Mouse (Mus musculus): Measurements from ENCODE around the gene Ddx23.

Gene Ddx23

DNA sequence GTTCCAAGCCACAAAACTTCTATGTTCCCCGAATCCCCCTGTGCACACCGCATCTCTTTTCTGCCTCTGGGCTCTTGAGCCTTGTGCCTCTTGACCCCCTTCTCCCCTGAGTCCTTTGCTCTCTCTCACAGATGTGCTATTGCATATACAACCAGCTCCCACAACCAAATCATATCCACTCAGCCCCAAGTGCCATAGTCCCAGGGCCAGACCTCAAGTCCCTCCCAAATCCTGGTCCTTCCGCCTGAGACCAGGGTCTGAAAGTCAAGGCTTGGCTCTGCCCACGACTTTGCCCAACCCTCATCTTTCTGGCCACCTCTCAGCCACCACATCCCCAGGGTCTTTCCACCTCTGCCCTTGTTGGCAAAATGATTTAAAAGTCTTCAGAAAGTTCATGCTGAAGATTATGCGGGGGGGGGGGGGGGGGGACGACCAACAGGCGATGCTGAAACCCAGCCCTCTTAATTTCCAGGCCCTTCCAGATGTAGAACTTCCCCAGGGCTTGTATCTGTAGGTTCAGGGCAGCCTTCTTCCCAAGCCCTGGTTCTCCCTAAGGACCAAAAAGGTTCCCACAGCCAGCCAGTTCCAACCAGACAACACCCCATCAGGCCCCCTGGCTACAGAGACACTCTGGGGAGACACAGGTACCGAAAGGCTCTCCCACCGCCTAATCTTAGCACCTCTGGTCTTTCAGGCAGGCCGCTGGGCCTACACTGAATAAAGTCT is 54.5 kb downstream of the Ddx23 start:
- peak in 1 of 2 experiments; percentile 71 for DNase-seq (ENCODE audit: low spot score in 2 of 2)

GRCm38 (mm10) chr15:98607557-98607956 is 55.1 kb downstream of the Ddx23 start:
- peak; percentile 89 to 91 for DNase-seq (ENCODE audit: low spot score in 2 of 2)

GRCm38 (mm10) chr15:98606739-98607138 is 56.0 kb downstream of the Ddx23 start:
- no peak for DNase-seq (ENCODE audit: low spot score in 2 of 2)

- DNase-seq (ENCODE audit: low spot score in 2 of 2), result peak; percentile 67 to 68
Observed at GRCm38 (mm10) chr15:98606051-98606536, 56.6 kb downstream of the Ddx23 start.

- no peak for DNase-seq (ENCODE audit: low spot score in 2 of 2)
Observed at GRCm38 (mm10) chr15:98604041-98604575, 58.6 kb downstream of the Ddx23 start.

DNA sequence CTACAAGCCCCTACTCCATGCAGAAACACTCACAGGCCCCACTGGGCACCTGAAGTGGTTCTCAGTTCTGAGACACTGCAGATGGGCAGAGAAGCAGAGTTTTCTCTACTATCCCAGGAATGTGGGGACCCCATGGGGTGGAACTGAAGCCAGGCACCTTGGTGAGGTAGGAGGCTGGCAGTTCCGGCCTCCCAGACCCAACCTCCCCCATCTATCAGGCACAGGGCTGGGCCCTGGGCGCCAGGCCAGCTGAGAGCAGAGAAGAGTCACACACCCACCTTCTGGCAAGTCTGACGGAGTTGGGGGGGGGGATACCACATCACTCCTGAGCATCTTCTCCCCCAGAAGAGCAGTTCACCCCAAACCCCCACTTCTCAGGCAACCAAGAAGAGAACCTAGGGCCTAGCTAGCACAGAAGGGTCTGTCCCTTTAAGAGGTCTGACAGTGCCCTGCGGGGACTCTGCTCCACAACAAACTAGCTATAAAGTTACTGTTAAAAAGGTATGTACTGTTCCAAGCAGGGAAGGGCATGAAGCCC is 59.7 kb downstream of the Ddx23 start:
- no peak for DNase-seq (ENCODE audit: low spot score in 2 of 2)

DNA sequence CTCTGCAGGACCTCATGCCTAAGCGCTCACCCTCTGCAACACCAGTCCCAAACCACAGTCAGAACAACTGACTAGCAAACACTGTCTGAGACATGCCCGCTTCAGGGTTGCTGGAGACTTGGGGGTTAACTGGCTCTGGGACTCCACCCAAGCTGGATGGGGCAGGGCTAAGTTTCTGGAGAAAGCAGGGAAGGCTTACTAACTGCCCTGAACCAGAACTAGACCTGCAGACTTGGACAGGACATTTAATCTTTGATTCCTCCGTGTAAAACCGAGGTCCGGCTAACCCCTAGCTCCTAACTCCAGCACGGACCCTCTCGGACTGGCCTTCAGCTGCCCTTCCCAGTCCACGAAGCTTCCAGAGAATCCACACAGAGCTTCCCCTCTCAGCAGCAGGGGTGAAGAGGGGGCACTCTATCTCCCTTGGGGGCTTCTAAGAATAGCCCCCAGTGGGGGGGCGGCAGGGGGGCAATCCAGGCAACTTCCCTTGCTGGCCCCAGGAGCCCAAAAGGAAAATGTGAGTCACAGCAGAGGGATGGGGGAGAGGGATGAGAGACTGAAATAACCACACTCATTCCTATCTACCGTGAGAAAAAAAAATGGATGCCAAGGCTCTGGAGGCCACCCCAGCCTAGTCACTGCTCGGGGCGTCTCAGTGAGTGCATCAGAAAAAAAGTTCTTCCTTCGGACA is 60.4 kb downstream of the Ddx23 start:
- DNase-seq (ENCODE audit: low spot score in 2 of 2), result peak; percentile 80 to 81

- no peak for DNase-seq (ENCODE audit: low spot score in 2 of 2)
Observed at GRCm38 (mm10) chr15:98601832-98602190, 60.9 kb downstream of the Ddx23 start.

- no peak for DNase-seq (ENCODE audit: low spot score in 2 of 2)
Observed at GRCm38 (mm10) chr15:98600036-98600709, 62.5 kb downstream of the Ddx23 start.

DNA sequence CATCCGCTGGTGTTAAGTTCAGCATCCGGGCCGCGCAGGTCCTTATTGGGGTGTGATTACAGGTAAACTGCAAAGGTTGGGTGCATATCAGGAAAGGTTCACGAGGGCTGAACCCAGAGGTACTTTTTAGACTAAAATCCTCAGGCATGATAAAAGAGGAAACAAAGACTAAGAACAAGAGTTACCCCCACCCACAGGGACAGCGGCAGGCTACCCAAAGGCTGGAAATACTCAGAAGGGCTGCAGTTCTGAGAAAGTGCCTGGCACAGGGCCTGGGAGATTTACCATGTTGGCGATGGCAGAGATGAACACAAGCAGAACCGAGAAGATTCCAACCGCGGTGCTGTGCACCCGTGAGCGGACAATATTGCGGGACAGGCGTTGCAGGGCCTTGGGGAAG is 66.1 kb downstream of the Ddx23 start:
- no peak for DNase-seq (ENCODE audit: low spot score in 2 of 2)
